Mouse (Mus musculus) olfactory bulb, adult 2 months (tissue): ENCODE data around the gene Gxylt2.

Experiments used
- CTCF ChIP-seq: fragments of 200-500 bp; IDR thresholded peaks from 2 replicates; pipeline ENCODE4 v1.5.1; 2012; ENCODE audit warnings: low read depth, mild to moderate bottlenecking, low read length, moderate library complexity; ENCODE audit not compliant: insufficient read depth
- POLR2A ChIP-seq: fragments of 200-500 bp; IDR thresholded peaks from 2 replicates; pipeline ENCODE4 v1.6.1; 2012; ENCODE audit warnings: mild to moderate bottlenecking, low read depth, low read length, moderate library complexity; ENCODE audit not compliant: insufficient read depth

GRCm38 (mm10) chr6:100720098-100720501 lies 15.6 kb downstream of the Gxylt2 start:
- no peak for TF ChIP-seq CTCF
- TF ChIP-seq POLR2A, result no peak
